Mouse (Mus musculus): ENCODE measurements around the gene Rp2. TPM values are rescaled to one million over a fixed set of nuclear protein-coding genes. Genes with fewer than 3 reads are reported as not detected.

Gene Rp2
- 133 TPM for polyA plus RNA-seq (2014; fragmentation: Illumina TruSeq; extraction: RNeasy Lipid Tissue Mini Kit (QIAGEN cat#74804); ENCODE audit: low read depth, low replicate concordance)

GRCm38 (mm10) chrX:20364391-20365365 is at the start of gene Rp2:
Rp2 (plus strand) TSS chrX:20364481.

DNA sequence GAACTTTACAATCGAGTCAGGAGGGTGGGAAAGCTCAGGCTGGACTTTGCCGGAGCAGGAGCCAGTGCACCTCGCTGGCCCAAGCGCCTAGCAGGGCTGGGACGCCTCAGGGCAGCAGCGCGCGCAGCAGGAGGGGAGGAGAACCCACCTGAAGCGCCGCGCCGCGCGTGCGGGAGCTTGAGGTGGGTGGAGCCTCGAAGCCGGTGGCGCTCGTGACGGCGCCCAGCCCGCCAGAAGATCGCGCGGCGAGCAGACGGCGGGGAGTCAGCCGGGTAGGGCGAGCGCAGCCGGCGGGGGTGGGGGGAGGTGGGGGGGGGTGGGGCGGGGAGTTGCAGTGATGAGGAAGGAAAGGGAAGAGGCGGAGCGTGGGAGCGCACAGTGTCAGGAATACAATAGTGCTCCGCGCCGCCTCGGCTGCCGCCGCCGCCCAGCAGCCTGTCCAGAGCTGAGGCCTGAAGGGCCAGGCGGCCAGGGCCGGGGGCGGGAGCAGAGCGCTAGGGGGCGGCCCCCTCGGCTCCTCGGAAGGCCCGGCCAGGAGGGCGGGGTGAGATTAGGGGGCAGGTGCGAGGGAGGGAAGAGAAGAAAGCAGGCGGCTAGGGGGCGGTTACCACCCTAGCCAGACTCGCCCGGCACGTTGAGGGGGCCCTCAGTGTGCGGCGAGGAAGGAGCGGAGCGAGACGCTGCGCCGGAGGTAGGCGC is 61.0 kb downstream of the Rp2 start, which contains the start of gene Jade3:
TSS of gene Jade3 (plus strand) at position 549 of the 699 bp plus-strand sequence.

Other genes starting within 250 kb of the Rp2 start
- 0.42 TPM for gene Slc9a7, start 72.7 kb upstream of the Rp2 start, polyA plus RNA-seq (2014; fragmentation: Illumina TruSeq; extraction: RNeasy Lipid Tissue Mini Kit (QIAGEN cat#74804); ENCODE audit: low read depth, low replicate concordance)
- gene Jade3, start 61.2 kb downstream of the Rp2 start, polyA plus RNA-seq (2014; fragmentation: Illumina TruSeq; extraction: RNeasy Lipid Tissue Mini Kit (QIAGEN cat#74804); ENCODE audit: low read depth, low replicate concordance) = 40.3 TPM
- 1.3 TPM for gene Rgn, start 185.3 kb downstream of the Rp2 start, polyA plus RNA-seq (2014; fragmentation: Illumina TruSeq; extraction: RNeasy Lipid Tissue Mini Kit (QIAGEN cat#74804); ENCODE audit: low read depth, low replicate concordance)